Mouse (Mus musculus): ENCODE results near the gene Mcee. TPM values are rescaled to one million over a fixed set of nuclear protein-coding genes. Genes with fewer than 3 reads are reported as not detected.

The Mcee gene
- polyA plus RNA-seq, 1 experiment = 415 TPM

DNA sequence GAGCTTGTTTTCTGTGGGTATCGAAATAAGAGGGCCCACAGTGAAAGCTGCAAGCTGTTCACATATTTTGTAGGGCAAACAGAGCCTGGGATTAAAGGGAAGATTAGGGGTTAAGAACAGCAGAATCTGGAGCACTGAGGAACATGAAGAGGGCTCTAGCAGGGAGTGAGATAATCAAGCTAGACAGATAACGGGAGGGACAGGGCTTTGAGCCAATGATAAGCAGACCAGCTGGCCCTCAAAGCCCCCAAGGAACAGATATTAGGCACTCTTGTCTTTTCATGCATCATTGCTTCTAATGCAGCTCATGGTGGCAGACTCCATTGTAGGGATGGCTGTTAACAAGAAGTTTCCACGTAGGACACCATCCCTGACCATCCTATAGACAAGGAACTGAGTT is 64.3 kb downstream of the Mcee start:
- Histone ChIP-seq H3K4me3 (ENCODE audit: insufficient read depth, low read depth, low read length) (no peak overlapping the region), H3K4me1 (ENCODE audit: control insufficient read depth, insufficient read depth, insufficient read length, low read length) (no peaks in the 10 kb centered on the region)

DNA sequence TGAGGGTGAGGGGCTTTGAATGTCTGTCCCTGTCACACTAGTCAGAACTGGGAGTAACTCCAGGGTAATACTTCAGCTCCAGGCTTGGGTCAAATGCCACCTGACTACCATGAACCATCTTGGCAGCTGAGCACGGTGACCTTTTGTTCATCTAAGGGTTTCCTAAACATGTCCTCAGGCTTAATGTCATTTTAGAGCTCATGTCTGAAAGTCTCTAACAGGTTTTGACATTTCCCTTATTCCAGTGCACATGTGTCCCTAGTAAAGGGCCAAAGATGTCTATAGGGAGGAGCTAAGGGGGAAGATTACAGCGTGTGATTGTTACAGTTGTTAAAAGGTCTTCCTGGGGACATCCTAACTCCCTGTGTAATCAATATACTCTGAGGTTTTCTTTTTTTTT is 65.4 kb downstream of the Mcee start:
- H3K4me3 ChIP-seq (ENCODE audit: insufficient read depth, low read depth, low read length) = no peak overlapping the region
- H3K27ac ChIP-seq (replicated peaks; ENCODE audit: low read depth, low read length) = no peak overlapping the region
- no peaks in the 10 kb centered on the region for H3K4me1 ChIP-seq (ENCODE audit: control insufficient read depth, insufficient read depth, insufficient read length, low read length)

More for the DNA sequence above, 64.3 kb downstream of the Mcee start:
- H3K27ac ChIP-seq (replicated peaks; ENCODE audit: low read depth, low read length) = no peak overlapping the region

Other genes starting within 250 kb of the Mcee start
- not detected in 2 replicates for gene Trpm1, start 238.8 kb upstream of the Mcee start, polyA plus RNA-seq (2012; ENCODE audit: insufficient read depth, insufficient read length, missing spikeins)
- 9.7 and 11.6 TPM in 2 replicates for gene Mtmr10, start 105.0 kb upstream of the Mcee start, polyA plus RNA-seq (2012; ENCODE audit: insufficient read depth, insufficient read length, missing spikeins)
- gene Fan1, start 18.5 kb upstream of the Mcee start, polyA plus RNA-seq (2012; ENCODE audit: insufficient read depth, insufficient read length, missing spikeins) = 2.3 and 3.0 TPM in 2 replicates
- gene Mphosph10, start 339 bp upstream of the Mcee start, polyA plus RNA-seq (2012; ENCODE audit: insufficient read depth, insufficient read length, missing spikeins) = 16.9 and 19.6 TPM in 2 replicates
- not detected in 2 replicates for gene Apba2, start 109.1 kb downstream of the Mcee start, polyA plus RNA-seq (2012; ENCODE audit: insufficient read depth, insufficient read length, missing spikeins)

Data from brown adipose tissue, adult 24 weeks (tissue).